Mouse (Mus musculus) naive thymus-derived CD4-positive, alpha-beta T cell, adult 5 months (primary cell): ENCODE measurements around the gene Fadd. TPM values are rescaled to one million over a fixed set of nuclear protein-coding genes. Genes with fewer than 3 reads are reported as not detected.

Experiments used
- polyA plus RNA-seq: library from polyadenylated mRNA; unstranded; fragments of 100-300 nt; shearing (Covaris generic); gene quantifications from one replicate; pipeline ENCODE4 v1.2.1, GENCODE M21; 2017

Fadd gene
- 2.8 TPM for polyA plus RNA-seq

GRCm38 (mm10) chr7:144582284-144582980, at the start of gene Fadd:
Gene Fadd, minus strand, starts transcription at chr7:144582463.

DNA sequence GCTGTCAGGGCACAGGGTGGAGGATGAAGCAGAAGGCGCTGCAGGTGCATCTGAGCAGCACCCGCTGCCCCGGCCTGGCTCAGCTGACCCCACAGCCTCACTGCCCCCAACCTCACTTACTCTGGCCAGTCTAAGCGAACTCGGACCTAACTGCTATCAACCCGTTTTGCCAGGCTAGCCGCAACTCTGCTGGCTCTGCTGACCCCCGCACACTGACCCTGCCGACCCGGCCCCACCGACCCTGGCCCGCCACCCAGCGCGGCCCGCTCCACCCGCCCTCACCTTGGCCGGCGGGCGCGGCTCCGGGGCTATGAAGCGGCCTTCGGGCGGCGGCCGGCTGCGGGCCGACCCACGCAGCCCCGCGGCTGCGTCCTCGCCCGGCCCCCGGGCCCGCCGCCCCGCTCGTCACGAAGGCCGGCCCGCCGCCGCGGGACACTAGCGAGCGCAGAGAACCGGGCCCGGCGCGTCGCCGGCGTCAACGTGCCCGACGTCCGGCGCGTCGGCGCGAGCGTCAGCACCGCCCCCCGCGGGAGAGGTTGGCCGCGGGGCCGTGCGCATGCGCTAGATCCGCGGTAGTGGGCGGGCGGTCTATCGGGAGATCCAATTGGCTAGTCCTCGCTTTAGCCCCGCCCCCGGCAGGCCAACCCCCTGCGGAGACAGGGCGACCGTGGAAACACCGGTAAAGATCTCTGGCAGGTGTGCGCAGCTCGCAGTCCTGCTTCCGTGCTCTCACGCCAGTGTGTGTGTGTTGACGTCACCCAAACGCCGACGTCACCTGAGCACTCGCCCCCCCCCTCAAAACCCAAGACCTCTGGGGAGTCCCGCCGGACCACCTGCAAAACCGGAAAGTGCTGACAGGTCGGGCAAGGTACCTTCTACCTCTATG, 28.8 kb downstream of the Fadd start, which contains the start of gene Ppfia1:
Gene Ppfia1 (minus strand): TSS at position 493 of the 886 bp plus-strand sequence.

Other genes starting within 250 kb of the Fadd start
- 0.97 TPM for gene Cttn, start 111.5 kb downstream of the Fadd start, polyA plus RNA-seq
- gene Ppfia1, start 28.7 kb downstream of the Fadd start, polyA plus RNA-seq: 87.0 TPM
- gene Ano1, start 169.5 kb upstream of the Fadd start, polyA plus RNA-seq: not detected